Mouse (Mus musculus): ENCODE data around the gene Bbs7.
"Not testable (repeated sequence)": the region's sequence is repeated elsewhere in the genome, so short reads cannot be mapped to it uniquely, and the experiment has no call there.

The Bbs7 gene

GRCm38 (mm10) chr3:36613202-36613907, at the start of gene Bbs7:
Bbs7 (minus strand) TSS chr3:36613477.
- peak; percentile 94 to 96 for DNase-seq (ENCODE audit: low spot score in 2 of 2)

DNA sequence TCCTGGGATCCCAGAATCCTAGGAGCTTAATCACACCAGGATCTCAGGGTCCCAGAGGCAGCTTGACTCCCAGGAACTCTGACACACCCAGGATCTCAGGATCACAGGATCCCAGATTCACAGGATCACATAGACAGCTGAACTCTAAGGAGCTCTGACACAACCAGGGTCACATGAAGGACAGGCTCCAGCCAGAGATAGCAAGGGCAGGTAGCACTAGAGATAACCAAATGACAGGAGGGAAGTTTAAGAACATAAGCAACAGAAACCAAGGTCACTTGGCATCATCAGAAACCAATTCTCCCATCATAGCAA, 31.9 kb upstream of the Bbs7 start:
- DNase-seq (ENCODE audit: low spot score in 2 of 2), result not testable (repeated sequence)

DNA sequence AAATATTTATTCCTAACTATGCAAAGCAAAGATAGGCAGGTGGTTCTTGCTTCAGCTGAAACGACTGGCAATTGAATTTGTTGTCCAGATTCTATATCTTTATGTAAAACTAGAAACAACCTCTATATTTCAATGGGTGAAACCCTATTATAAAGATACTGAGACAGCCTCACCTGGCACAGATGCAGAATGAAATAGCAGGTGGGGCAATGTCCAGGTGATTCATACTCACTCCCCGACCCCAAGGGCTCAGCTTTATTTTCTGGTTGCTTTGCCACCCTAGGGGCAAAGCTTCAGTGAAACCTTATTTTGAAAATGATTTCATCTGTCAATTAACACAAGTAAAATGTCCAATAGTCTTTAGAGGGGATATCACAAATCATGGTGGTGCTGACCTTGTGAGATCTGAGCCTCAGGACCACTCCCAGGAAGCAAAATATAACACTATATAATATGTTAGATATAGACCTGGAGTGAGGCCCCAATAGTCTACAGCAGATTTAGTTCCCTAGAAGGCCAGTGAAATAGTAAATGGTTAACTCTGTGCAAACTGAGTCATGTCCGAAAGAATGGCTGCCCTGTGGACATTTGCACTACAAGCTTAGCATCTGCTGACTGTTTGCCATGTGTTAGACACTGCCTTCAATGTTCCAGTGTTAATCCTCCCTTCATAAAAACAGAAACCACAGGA, 31.4 kb upstream of the Bbs7 start:
- DNase-seq (ENCODE audit: low spot score in 2 of 2), result no peak

DNA sequence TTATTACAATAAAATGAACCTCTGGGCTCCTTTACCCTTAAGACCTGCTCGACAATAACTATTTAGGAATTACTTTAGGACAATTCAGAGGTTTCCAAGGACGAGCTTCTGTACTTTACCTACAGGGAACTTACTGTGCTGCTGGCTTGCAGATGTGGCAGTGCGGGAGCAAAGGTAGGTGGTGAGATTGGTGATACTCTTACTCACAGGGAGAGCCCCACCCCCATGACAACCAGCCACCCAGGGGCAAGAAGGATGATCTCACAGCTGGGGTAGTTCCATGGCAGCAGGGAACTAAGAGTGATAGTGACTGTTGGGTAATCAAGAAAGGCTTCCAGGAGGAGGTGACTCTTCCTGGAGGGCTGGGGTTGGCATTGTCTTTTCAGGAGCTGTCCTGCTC, 30.1 kb upstream of the Bbs7 start:
- no peak for DNase-seq (ENCODE audit: low spot score in 2 of 2)

GRCm38 (mm10) chr3:36642736-36643135, 29.5 kb upstream of the Bbs7 start:
- DNase-seq (ENCODE audit: low spot score in 2 of 2), result no peak

- DNase-seq (ENCODE audit: low spot score in 2 of 2), result no peak
These were observed 27.5 kb upstream of the Bbs7 start for GRCm38 (mm10) chr3:36640787-36641186.

- peak in 1 of 2 experiments; percentile 56 for DNase-seq (ENCODE audit: low spot score in 2 of 2)
These were observed 22.2 kb upstream of the Bbs7 start for GRCm38 (mm10) chr3:36635449-36635848.

- DNase-seq (ENCODE audit: low spot score in 2 of 2), result no peak
These were observed 13.5 kb upstream of the Bbs7 start for GRCm38 (mm10) chr3:36626803-36627202.

- DNase-seq (ENCODE audit: low spot score in 2 of 2), result no peak
These were observed 4.9 kb upstream of the Bbs7 start for GRCm38 (mm10) chr3:36618181-36618580.

DNA sequence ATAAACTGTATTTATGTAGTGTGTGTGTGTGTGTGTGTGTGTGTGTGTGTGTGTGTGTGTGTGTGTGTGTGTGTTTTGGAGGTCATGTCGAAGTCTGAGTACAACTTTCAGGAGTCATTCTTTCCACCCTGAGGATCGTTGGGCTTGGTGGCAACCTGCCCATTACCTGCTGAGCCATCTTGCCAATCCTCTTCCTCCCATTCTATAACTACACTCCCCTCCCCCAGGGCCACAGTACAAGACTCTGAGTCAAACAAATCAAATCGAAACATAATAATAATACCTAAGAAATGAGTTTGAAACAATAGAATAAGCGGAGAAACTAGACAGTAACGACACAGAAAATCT, 605 bp upstream of the Bbs7 start:
- peak in 1 of 2 experiments; percentile 12 for DNase-seq (ENCODE audit: low spot score in 2 of 2)

GRCm38 (mm10) chr3:36612687-36613086, 590 bp downstream of the Bbs7 start:
- peak in 1 of 2 experiments; percentile 8 for DNase-seq (ENCODE audit: low spot score in 2 of 2)

- DNase-seq (ENCODE audit: low spot score in 2 of 2), result no peak
These were observed 7.1 kb downstream of the Bbs7 start for GRCm38 (mm10) chr3:36605894-36606783.

DNA sequence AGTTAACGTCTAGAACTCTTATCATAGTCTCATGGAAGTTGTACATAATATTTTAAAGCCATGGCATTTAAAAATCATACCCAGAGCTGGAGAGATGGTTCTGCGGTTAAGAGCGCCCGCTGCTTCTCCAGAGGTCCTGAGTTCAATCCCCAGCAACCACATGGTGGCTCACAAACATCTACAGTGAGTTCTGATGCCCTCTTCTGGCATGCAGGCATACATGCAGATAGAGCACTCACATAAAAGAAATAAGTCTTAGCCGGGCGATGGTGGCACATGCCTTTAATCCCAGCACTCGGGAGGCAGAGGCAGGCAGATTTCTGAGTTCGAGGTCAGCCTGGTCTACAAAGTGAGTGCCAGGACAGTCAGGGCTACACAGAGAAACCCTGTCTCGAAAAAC, 13.5 kb downstream of the Bbs7 start:
- DNase-seq (ENCODE audit: low spot score in 2 of 2), result not testable (repeated sequence)

GRCm38 (mm10) chr3:36598811-36599210, 14.5 kb downstream of the Bbs7 start:
- no peak for DNase-seq (ENCODE audit: low spot score in 2 of 2)

DNA sequence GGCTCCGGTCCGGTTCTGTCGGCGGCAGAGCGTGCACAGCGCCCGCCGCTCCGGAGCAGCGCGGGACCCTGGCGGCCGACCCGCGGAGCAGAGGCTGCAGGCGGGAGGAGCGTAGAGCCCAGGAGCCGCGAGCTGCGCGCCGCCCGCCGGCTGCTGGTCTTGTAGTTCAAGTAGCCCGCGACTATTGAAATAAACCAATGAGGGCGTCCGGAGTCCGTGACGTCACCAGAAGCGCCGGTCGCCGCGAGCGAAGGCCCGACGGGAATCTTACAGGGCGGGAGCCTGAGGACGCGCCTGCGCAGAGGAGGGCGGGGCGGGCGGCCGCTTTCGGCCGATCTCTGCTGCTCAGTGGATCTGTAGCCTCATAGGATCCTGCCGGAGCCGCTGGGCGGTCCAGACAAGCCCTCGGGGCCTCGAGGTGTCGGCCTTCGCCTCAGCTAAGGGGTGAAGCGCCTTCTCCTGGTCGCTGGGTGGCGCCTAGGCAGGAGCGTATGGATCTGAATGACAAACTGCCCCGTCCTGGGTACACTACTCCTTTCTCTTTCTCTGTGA, 41.4 kb downstream of the Bbs7 start, which contains the start of gene Ccna2:
Ccna2 (minus strand) TSS at position 324 of the 552 bp plus-strand sequence.
- peak; percentile 98 for DNase-seq (ENCODE audit: low spot score in 2 of 2)

DNA sequence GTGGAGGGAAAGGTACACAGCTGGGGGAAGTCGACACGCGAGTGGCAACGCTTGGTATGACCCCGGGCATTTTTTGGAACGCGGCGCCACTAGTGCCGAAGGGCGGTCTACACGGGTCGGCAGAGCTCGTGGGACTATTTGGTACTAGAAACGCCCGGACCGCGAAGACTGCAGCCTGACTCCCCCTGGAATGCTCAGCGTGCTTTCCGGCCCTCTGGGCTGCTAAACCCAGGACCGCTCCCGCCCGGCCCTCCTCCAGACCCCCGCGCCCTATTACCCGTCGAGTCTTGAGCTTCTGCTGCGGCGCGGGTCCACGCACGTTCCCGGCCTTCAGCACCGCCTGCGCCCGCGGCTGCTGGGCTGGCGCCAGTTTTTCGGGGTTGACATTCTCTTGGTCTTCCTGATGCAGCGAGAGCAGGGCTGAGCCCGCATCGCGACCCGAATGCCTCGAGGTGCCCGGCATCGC, 41.9 kb downstream of the Bbs7 start:
- peak in 1 of 2 experiments; percentile 50 for DNase-seq (ENCODE audit: low spot score in 2 of 2)

GRCm38 (mm10) chr3:36569836-36570235, 43.4 kb downstream of the Bbs7 start:
- no peak for DNase-seq (ENCODE audit: low spot score in 2 of 2)

- no peak for DNase-seq (ENCODE audit: low spot score in 2 of 2)
These were observed 49.6 kb downstream of the Bbs7 start for GRCm38 (mm10) chr3:36563666-36564065.

- no peak for DNase-seq (ENCODE audit: low spot score in 2 of 2)
These were observed 53.7 kb downstream of the Bbs7 start for GRCm38 (mm10) chr3:36559606-36560005.

DNA sequence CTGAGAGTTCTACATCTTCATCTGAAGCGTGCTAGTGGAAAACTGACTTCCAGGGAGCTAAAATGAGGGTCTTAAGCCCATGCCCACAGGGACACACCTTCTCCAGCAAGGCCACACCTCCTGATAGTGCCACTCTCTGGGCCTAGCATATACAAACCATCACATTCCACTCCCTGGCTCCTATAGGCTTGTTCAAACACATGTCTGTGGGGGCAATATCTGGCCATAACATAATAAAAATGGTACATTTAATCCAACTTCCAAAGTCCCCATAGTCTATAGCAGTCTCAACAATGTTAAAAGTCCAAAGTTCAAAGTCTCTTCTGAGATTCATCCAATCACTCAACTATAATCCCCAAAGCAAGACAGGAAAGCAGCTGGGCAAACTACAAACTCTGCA, 55.7 kb downstream of the Bbs7 start:
- no peak for DNase-seq (ENCODE audit: low spot score in 2 of 2)

DNA sequence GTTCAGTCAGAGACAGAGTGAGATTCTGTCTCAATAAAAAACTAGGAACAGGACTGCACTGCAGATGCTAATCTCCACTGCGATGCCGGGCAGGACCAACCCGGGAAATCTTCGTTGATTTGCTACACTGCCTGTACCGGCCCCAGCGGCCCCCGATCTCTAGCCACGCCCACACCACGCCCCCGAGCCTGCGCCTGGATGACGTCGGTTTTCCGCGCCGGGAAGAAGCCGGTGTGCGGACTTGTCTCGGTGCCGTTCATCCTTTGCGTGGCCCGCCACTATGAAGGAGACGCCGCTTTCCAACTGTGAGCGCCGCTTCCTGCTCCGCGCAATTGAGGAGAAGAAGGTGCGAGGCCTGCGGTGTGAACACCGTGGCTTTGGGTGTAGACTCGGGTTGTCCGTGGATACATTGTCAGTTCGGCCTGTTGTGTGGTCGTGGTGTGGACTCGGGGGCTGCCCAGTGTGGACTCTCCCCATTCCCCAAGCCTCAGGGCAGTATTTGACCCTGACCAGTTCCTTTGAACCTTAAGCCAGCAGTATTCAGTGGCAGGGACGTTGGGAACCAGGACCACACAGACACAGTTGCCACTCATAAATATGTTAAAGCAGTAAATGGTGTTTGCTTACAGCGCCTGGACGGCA, 60.8 kb downstream of the Bbs7 start, which contains the start of gene Exosc9:
Exosc9 (plus strand) TSS at position 201 of the 642 bp plus-strand sequence.
- DNase-seq (ENCODE audit: low spot score in 2 of 2), result peak; percentile 88 to 95
